Mouse (Mus musculus) forebrain, embryonic 15.5 days (tissue): ENCODE data around the gene Plekhj1. TPM values are rescaled to one million over a fixed set of nuclear protein-coding genes. Genes with fewer than 3 reads are reported as not detected.
A peak's percentile ranks its signal among the peaks of the same experiment; 100 is the strongest.

Experiments used
- ATAC-seq: fragments of 200-750 bp; cut with Nextera tagmentation; replicated peaks from 2 replicates; pipeline ENCODE4 v1.8.0; 2017; ENCODE audit warnings: mild to moderate bottlenecking, moderate TSS enrichment, moderate library complexity
- H3K27ac ChIP-seq: fragments of 300-500 bp; sonication (generic); replicated peaks from 2 replicates; pipeline ENCODE4 v1.5.1; 2015; ENCODE audit warnings: mild to moderate bottlenecking, inconsistent platforms
- H3K27me3 ChIP-seq: fragments of 300-500 bp; sonication (generic); 2 replicates; pipeline ENCODE4 v1.6.1; 2015; ENCODE audit warnings: inconsistent platforms
- H3K36me3 ChIP-seq: fragments of 300-500 bp; sonication (generic); 2 replicates; pipeline ENCODE4 v1.6.1; 2015; ENCODE audit warnings: mild to moderate bottlenecking, inconsistent platforms
- H3K4me1 ChIP-seq: fragments of 300-500 bp; sonication (generic); 2 replicates; pipeline ENCODE4 v1.6.1; 2015; ENCODE audit warnings: inconsistent platforms
- H3K4me2 ChIP-seq: fragments of 300-500 bp; sonication (generic); replicated peaks from 2 replicates; pipeline ENCODE4 v1.6.1; 2015; ENCODE audit warnings: mild to moderate bottlenecking, inconsistent platforms
- H3K4me3 ChIP-seq: fragments of 300-500 bp; sonication (generic); 2 replicates; pipeline ENCODE4 v1.5.1; 2015; ENCODE audit warnings: mild to moderate bottlenecking, inconsistent platforms
- H3K9ac ChIP-seq: fragments of 300-500 bp; sonication (generic); replicated peaks from 2 replicates; pipeline ENCODE4 v1.6.1; 2015; ENCODE audit warnings: mild to moderate bottlenecking, inconsistent platforms
- H3K9me3 ChIP-seq: fragments of 300-500 bp; sonication (generic); 2 replicates; pipeline ENCODE4 v1.6.1; 2016; ENCODE audit warnings: inconsistent platforms
- WGBS: fragments of 180-500 bp; shearing (Covaris S2); methylation state at CpG from one replicate; pipeline ENCODE4 v1.1.7; 2015; ENCODE audit warnings: mixed read lengths; 5-methylcytosine and 5-hydroxymethylcytosine counted together
- polyA plus RNA-seq: library from polyadenylated mRNA; unstranded; fragments of >200 nt; fragmentation: Nextera tagmentation; extraction: Ambion mirVana; gene quantifications from 2 replicates; pipeline ENCODE4 v1.2.1, GENCODE M21; 2015

The Plekhj1 gene
- 140 and 154 TPM in 2 replicates for polyA plus RNA-seq

DNA sequence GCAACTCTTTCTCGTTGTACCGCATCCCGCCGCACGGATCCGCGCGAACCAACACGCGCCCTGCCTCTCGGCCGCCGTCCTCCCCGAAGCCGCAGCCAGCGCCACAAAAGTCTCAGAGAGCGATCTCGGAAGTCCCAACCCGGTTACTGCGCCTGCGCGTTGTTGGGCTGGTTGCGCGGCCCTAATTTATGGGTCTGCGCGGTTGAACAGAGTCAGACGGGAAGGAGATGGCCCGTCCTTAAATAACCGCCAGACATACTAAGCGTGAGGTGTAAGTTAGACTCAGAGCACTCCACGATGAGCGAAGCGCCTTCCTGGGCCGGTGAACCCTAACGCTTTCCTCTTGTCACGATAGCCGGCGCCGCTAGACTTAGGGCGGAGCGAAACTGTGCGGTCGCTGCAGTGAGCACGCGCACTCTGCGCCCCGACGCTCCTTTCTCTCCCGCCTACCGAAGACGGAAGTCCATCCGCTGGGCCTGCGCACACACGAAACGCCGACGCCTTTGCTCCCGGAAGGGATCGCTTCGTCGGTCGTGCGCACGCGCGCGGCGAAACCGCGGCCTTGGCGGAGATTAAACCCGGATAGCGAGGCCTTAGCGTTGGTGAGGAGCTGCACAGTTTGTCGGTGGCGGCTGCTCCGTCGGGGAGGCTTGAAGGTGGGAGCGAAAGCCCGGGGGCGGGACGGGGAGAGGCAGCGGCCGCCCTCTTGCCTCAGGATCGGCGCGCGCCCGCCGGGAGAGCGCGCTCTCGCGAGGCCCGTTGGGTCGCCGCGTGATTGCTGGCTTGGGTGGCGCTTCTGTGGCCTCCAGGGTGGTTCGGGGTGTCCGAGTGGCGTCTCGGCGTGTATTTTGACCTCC is at the start of gene Plekhj1, which contains the start of gene Sf3a2:
Gene Plekhj1, minus strand, starts transcription at position 477 of the 857 bp plus-strand sequence.
Gene Sf3a2, plus strand, starts transcription at position 49 of the 857 bp plus-strand sequence.
- peak within 1 kb of the TSS; percentile 99 for H3K9ac ChIP-seq
- WGBS: under 1% methylated on average over 104 of the region's 104 CpGs
- H3K4me1 ChIP-seq: peaks cover 32% of the 10 kb centered on the region
- peaks cover 50% of the 10 kb centered on the region for H3K36me3 ChIP-seq
- peak; percentile 95 for ATAC-seq
- peak within 1 kb of the TSS; percentile 99 for H3K27ac ChIP-seq
- peak within 1 kb of the TSS; percentile 96 for H3K4me3 ChIP-seq
- H3K27me3 ChIP-seq: no peaks in the 10 kb centered on the region
- no peaks in the 10 kb centered on the region for H3K9me3 ChIP-seq
- peak within 1 kb of the TSS; percentile 89 for H3K4me2 ChIP-seq

DNA sequence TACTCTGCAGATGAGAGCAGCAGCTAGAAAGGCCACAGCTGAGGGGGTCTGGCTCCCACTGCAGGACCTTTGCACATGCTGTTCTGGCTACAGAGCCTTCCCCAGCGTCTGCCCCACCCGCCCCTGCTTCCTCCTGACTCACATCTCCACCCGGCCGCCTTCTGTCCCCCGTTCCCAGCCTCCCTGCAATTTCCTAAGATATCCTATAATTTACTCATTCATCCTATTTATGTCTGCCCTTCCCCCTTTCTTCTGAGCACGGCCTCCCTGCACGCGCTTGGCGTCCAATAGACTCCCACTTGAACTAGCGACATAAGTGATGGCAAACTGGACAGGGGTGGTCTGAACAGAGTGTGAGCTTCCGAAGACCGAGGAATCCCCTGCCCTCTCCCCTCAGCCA is 47.3 kb upstream of the Plekhj1 start:
- peaks cover 26% of the 10 kb centered on the region for H3K27me3 ChIP-seq
- 71% methylated on average over 12 of the region's 12 CpGs for WGBS
- peaks cover 16% of the 10 kb centered on the region for H3K4me1 ChIP-seq
- no peak overlapping the region for H3K4me3 ChIP-seq
- ATAC-seq: no peak
- no peaks in the 10 kb centered on the region for H3K9me3 ChIP-seq
- no peak overlapping the region for H3K27ac ChIP-seq
- no peak overlapping the region for H3K9ac ChIP-seq
- peaks cover 7% of the 10 kb centered on the region; the same call in 1 of the 2 replicates for H3K36me3 ChIP-seq
- H3K4me2 ChIP-seq: no peak overlapping the region

DNA sequence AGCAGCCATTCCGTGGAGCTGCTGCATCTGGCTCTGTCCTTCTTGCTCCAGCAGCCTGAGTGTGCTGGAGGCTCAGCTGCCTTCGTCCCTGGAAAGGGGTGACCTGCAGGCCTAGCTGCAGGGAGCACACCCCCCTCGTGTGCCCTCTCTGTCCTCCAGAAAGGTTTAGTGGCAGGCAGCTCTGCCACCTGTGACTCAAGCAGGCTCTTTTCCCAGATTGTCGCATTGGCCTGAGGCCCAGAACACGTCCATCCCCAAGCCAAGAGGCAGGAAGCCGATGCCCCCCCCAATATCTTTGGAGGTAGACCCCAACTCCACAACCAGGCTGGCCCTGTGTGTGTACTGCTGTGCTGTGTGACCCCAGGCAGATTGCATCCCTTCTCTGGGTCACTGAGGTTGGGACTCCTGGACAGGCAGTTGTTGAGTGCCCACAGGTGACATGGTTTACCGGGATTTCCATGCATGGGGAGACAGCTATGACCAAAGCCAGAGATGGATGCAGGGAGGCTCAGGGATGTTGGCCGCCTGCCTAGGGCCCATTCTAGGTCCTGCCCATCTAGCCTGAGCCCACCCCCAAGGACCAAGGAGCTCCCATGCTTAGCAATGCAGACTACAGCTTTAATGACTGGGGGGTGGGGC is 46.7 kb upstream of the Plekhj1 start:
- Histone ChIP-seq H3K9ac (no peak overlapping the region), H3K27ac (no peak overlapping the region), H3K9me3 (no peaks in the 10 kb centered on the region), H3K36me3 (peaks cover 3% of the 10 kb centered on the region; the same call in 1 of the 2 replicates), H3K27me3 (peaks cover 26% of the 10 kb centered on the region), H3K4me1 (peaks cover 16% of the 10 kb centered on the region), H3K4me3 (no peak overlapping the region), H3K4me2 (no peak overlapping the region)
- 65% methylated on average over 8 of the region's 8 CpGs for WGBS
- no peak for ATAC-seq

DNA sequence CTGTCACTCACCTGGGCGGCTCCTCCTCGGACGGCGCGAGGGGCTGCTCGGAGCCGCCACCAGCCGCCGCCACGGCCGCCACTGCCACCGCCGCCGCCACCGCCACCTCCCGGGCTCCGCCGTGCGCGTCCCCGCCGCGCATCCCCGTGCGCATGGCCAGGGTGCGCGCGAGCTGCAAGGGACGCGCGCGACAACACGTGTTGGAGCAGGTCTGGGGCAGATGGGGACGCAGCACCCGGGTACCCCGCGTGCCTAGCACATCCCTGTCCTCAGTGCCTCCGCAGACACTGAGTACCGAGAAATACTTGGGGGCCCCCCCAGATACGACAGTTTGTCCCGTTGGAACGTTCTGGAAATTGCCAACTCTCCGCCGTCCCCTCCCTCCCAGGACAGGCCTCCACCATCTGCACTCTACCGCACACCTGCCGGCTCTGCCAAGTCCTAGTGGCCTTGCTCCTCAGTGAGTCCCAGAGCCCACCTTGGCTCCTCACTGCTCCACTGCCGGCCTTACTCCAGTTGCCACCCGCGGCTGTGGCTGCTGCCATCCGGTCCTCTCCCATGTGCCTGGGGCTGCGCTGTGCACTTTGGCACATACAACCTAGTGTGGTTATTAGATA is 45.6 kb upstream of the Plekhj1 start, which contains the start of gene Lingo3:
Gene Lingo3, minus strand, starts transcription at position 109 of the 617 bp plus-strand sequence.
- H3K9ac ChIP-seq: peak within 1 kb of the TSS; percentile 55
- H3K27me3 ChIP-seq: peaks cover 26% of the 10 kb centered on the region
- no peaks in the 10 kb centered on the region for H3K36me3 ChIP-seq
- H3K27ac ChIP-seq: no peak within 1 kb of the TSS
- WGBS: 4% methylated on average over 51 of the region's 51 CpGs
- no peaks in the 10 kb centered on the region for H3K9me3 ChIP-seq
- H3K4me2 ChIP-seq: peak within 1 kb of the TSS; percentile 82
- peak; percentile 49 for ATAC-seq
- peaks cover 16% of the 10 kb centered on the region for H3K4me1 ChIP-seq
- H3K4me3 ChIP-seq: peak within 1 kb of the TSS; percentile 54

DNA sequence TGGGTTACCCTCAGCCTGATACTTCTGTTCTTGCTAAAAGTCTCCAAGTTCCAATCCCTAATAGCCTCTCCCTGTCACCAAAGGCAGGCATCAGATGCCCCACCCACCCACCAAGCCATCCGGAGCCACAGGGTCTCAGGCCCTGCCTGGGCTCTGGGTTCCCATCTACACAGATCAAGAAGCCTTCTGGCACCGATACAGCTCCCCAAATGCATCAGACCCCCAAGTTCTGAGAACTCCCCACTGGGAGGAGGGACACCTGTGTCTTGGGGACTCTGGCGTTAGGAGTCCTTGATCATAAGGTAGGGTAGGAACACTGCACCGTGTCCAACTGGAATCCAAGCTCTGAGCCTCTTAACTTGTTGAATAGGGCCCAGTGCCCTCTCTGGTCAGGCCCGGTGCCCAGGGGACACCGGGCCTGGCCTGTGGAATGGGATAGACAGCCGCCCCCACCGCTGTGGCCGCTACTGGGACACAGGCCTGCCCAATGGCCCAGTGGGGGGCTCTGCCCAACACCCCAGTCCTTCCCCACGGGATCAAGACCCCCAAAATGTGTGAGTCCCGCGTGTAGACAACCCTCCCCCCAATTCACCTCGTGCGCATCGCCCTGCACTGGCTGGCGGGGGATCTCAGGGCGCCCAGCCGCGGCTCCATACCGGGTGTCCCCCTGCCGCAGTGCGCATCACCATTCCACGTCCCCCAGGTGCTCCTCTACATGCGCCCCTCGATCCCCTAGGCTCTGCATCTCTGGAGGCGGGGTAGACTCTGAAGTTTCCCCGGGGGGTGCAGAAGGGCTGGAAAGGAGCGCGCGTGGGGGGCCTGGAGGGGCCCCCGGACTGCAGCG is 44.9 kb upstream of the Plekhj1 start:
- H3K9me3 ChIP-seq: no peaks in the 10 kb centered on the region
- no peak overlapping the region for H3K27ac ChIP-seq
- 7% methylated on average over 31 of the region's 32 CpGs for WGBS
- peak; percentile 44 for ATAC-seq
- H3K4me1 ChIP-seq: peaks cover 16% of the 10 kb centered on the region
- H3K4me3 ChIP-seq: peak overlapping the region; percentile 54
- H3K9ac ChIP-seq: peak overlapping the region; percentile 55
- no peaks in the 10 kb centered on the region for H3K36me3 ChIP-seq
- H3K4me2 ChIP-seq: peak overlapping the region; percentile 82
- peaks cover 26% of the 10 kb centered on the region for H3K27me3 ChIP-seq

DNA sequence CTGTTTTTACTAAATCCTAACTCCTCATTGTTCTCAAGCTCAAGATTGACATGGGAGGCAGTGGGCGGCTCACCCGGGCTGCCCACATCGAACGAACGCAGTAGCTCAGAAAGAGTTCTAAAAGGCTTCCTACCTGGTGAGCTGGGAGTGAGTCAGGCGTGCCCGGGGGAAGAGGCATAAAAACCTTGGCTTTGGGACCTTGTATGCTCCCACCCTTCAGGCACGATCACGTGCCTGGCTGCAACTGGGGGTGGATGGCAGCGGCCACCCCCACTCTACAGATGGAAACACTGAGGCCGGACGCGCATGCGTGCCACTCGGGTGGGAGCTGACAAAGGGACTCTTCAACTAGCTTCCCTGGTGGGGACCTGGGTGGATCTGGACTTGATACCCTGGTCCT is 43.9 kb upstream of the Plekhj1 start:
- Histone ChIP-seq H3K36me3 (no peaks in the 10 kb centered on the region), H3K4me2 (no peak overlapping the region), H3K4me3 (no peak overlapping the region), H3K9me3 (no peaks in the 10 kb centered on the region), H3K9ac (no peak overlapping the region), H3K4me1 (peaks cover 16% of the 10 kb centered on the region), H3K27me3 (peaks cover 26% of the 10 kb centered on the region), H3K27ac (no peak overlapping the region)
- ATAC-seq: no peak
- WGBS: 80% methylated on average over 15 of the region's 15 CpGs

DNA sequence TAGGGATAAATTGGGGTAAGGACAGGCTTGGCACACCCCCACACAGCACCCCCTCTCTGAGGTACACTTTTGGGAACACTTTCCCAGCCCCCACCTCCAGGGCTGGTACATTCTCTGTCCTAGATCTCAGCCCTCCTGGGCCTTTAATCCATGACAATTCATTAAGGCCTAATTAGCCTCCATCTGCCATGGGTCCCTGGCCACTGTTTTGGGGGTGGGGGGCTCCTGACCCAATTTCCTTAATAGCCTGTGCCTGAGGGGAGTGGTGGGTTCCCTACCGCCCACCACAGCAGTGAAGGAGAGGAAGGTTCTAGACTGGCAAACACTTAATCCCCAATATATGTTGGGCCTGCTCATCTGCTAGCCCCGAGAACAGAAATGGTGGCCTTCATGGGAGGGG is 43.3 kb upstream of the Plekhj1 start:
- Histone ChIP-seq H3K27me3 (peaks cover 26% of the 10 kb centered on the region), H3K9me3 (no peaks in the 10 kb centered on the region), H3K36me3 (no peaks in the 10 kb centered on the region), H3K4me1 (peaks cover 16% of the 10 kb centered on the region), H3K9ac (no peak overlapping the region), H3K27ac (no peak overlapping the region), H3K4me3 (no peak overlapping the region), H3K4me2 (no peak overlapping the region)
- WGBS: 63% methylated on average over 2 of the region's 2 CpGs
- no peak for ATAC-seq

DNA sequence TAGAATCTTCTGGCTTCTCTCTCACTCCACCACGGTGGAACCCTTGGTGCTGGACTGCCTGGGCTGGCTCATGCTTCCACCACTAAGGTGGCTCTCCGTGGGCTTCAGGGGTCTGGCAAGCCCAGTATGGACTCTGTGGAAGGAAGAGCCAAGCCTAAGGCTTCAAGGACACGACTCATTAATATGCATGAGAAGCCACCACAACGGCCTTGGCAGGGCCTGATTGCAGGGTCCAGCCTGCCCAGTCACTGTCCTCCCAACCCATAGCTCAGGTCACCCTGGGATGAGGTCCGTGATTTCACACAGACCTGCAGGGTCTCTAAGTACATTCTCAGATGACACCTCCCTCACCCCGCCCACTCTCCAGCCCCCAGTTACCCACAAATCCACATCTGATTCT is 41.4 kb upstream of the Plekhj1 start:
- Histone ChIP-seq H3K9ac (no peak overlapping the region), H3K27ac (no peak overlapping the region), H3K27me3 (peaks cover 30% of the 10 kb centered on the region), H3K36me3 (no peaks in the 10 kb centered on the region), H3K9me3 (no peaks in the 10 kb centered on the region), H3K4me2 (no peak overlapping the region), H3K4me1 (peaks cover 16% of the 10 kb centered on the region), H3K4me3 (no peak overlapping the region)
- ATAC-seq: no peak
- WGBS: 55% methylated on average over 6 of the region's 6 CpGs

DNA sequence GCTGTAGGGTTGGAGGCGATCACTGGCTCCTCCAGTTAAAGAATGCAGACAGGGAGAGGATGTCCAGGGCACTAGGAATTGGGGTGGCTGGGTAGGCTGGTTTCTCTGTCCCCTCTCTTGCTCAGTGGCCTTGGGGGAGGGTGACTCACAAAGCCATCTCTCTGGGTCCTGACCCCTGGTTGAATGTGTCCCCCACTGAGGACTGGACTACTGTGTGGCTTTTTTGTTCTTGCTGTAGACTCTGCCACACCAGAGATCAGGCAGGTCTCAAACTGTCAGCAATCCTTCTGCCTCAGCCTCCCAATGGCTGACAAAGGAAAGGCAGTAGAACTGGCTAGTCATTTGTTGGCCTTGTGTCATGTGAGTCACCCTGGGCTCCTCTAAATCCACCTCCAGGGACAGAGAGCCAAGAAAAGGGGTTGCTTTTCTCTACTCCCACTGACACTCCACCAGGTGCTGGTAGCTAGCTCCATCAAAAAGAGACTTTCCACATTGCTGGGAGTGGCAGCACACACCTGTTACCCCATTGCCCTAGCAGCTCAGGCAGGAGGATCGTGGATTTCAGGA is 40.0 kb upstream of the Plekhj1 start:
- WGBS: 75% methylated on average over 2 of the region's 2 CpGs
- no peaks in the 10 kb centered on the region for H3K9me3 ChIP-seq
- no peak for ATAC-seq

DNA sequence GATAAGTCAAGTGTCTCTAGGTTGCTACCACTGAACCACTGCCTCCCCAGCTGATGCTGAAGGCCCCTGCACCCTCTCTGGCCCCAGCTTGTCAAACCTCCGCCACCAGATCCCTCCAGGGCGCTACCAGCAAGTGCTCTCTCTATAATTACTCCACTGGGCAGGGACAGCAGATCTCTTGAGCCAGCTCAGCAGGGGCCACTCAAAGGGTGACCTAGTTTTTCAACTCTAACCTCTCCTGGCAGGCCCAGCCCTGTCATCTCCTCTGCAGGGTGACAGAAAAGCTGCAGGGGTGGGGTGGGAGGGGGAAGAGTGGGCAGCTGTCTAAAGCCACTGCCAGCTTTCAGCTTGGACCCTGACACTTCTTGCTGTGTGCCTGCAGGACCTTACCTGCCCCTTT is 39.4 kb upstream of the Plekhj1 start:
- peaks cover 24% of the 10 kb centered on the region for H3K27me3 ChIP-seq
- ATAC-seq: no peak
- H3K27ac ChIP-seq: no peak overlapping the region
- no peaks in the 10 kb centered on the region for H3K9me3 ChIP-seq
- no peaks in the 10 kb centered on the region for H3K4me1 ChIP-seq
- H3K4me2 ChIP-seq: no peak overlapping the region
- no peak overlapping the region for H3K4me3 ChIP-seq
- 0 out of 2 replicates have a peak, but pooled peaks cover 4% of the 10 kb centered on the region for H3K36me3 ChIP-seq
- WGBS: 10% methylated on average over 2 of the region's 2 CpGs
- no peak overlapping the region for H3K9ac ChIP-seq

More for the DNA sequence above, 40.0 kb upstream of the Plekhj1 start:
- H3K27ac ChIP-seq: no peak overlapping the region
- H3K4me2 ChIP-seq: no peak overlapping the region
- 0 out of 2 replicates have a peak, but pooled peaks cover 4% of the 10 kb centered on the region for H3K36me3 ChIP-seq
- H3K27me3 ChIP-seq: peaks cover 30% of the 10 kb centered on the region
- H3K9ac ChIP-seq: no peak overlapping the region
- H3K4me1 ChIP-seq: peaks cover 5% of the 10 kb centered on the region; the same call in 1 of the 2 replicates
- no peak overlapping the region for H3K4me3 ChIP-seq

DNA sequence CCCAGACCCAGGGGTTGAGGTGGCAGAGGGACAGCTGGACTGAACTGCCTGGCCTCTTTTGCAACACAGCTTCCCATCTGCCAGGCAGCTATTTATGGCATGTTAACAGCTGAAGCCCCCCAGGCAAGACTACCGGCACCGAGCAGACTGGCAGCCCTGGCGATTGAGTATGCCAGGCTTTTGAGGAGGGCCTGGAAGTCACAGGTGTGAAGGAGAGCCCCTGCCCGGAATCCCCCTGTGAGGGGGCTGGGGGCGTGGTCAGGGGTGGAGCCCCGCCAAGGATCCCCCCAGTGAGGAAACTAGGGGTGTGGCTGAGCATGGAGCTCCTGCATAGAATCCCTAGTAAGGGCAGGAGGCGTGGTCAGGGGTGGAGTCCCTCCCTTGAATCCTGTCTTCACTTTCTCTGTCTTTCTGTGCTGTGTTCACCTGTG is 38.5 kb upstream of the Plekhj1 start:
- Histone ChIP-seq H3K27me3 (peaks cover 18% of the 10 kb centered on the region), H3K36me3 (0 out of 2 replicates have a peak, but pooled peaks cover 4% of the 10 kb centered on the region), H3K4me3 (no peak overlapping the region), H3K27ac (no peak overlapping the region), H3K9me3 (no peaks in the 10 kb centered on the region), H3K4me1 (no peaks in the 10 kb centered on the region), H3K4me2 (no peak overlapping the region), H3K9ac (no peak overlapping the region)
- no peak for ATAC-seq
- WGBS: 42% methylated on average over 7 of the region's 7 CpGs
